Mouse (Mus musculus): ENCODE results near the gene Egflam.

Egflam gene

GRCm38 (mm10) chr15:7397818-7398608 lies at the start of gene Egflam:
TSS of gene Egflam (minus strand) at chr15:7398395.
- no peak for TF ChIP-seq GATA4 (IDR thresholded peaks at IDR 0.05; ENCODE audit: insufficient replicate concordance, low read length)

GRCm38 (mm10) chr15:7443396-7444315 lies 45.5 kb upstream of the Egflam start:
- no peak for TF ChIP-seq GATA4 (IDR thresholded peaks at IDR 0.05; ENCODE audit: insufficient replicate concordance, low read length)

GRCm38 (mm10) chr15:7442148-7443100 lies 44.2 kb upstream of the Egflam start:
- TF ChIP-seq GATA4 (IDR thresholded peaks at IDR 0.05; ENCODE audit: insufficient replicate concordance, low read length) = no peak

GRCm38 (mm10) chr15:7424282-7424681 lies 26.1 kb upstream of the Egflam start:
- TF ChIP-seq GATA4 (IDR thresholded peaks at IDR 0.05; ENCODE audit: insufficient replicate concordance, low read length) = no peak

GRCm38 (mm10) chr15:7404521-7404920 lies 6.3 kb upstream of the Egflam start:
- TF ChIP-seq GATA4 (IDR thresholded peaks at IDR 0.05; ENCODE audit: insufficient replicate concordance, low read length) = no peak

GRCm38 (mm10) chr15:7398609-7399540 lies 680 bp upstream of the Egflam start:
- TF ChIP-seq GATA4 (IDR thresholded peaks at IDR 0.05; ENCODE audit: insufficient replicate concordance, low read length) = no peak

GRCm38 (mm10) chr15:7397446-7397817 lies 763 bp downstream of the Egflam start:
- TF ChIP-seq GATA4 (IDR thresholded peaks at IDR 0.05; ENCODE audit: insufficient replicate concordance, low read length) = no peak

- no peak for TF ChIP-seq GATA4 (IDR thresholded peaks at IDR 0.05; ENCODE audit: insufficient replicate concordance, low read length)
Measured at GRCm38 (mm10) chr15:7383349-7383748, 14.8 kb downstream of the Egflam start.

- TF ChIP-seq GATA4 (IDR thresholded peaks at IDR 0.05; ENCODE audit: insufficient replicate concordance, low read length) = no peak
Measured at GRCm38 (mm10) chr15:7382457-7382856, 15.7 kb downstream of the Egflam start.

- no peak for TF ChIP-seq GATA4 (IDR thresholded peaks at IDR 0.05; ENCODE audit: insufficient replicate concordance, low read length)
Measured at GRCm38 (mm10) chr15:7352635-7353051, 45.6 kb downstream of the Egflam start.

- TF ChIP-seq GATA4 (IDR thresholded peaks at IDR 0.05; ENCODE audit: insufficient replicate concordance, low read length) = no peak
Measured at GRCm38 (mm10) chr15:7340703-7341309, 57.4 kb downstream of the Egflam start.

GRCm38 (mm10) chr15:7334517-7335298 lies 63.5 kb downstream of the Egflam start:
- TF ChIP-seq GATA4 (IDR thresholded peaks at IDR 0.05; ENCODE audit: insufficient replicate concordance, low read length) = no peak

GRCm38 (mm10) chr15:7332875-7333274 lies 65.3 kb downstream of the Egflam start:
- no peak for TF ChIP-seq GATA4 (IDR thresholded peaks at IDR 0.05; ENCODE audit: insufficient replicate concordance, low read length)

All from liver, adult (tissue).